ENCODE assay signal across 9 mouse cellular contexts in the genomic region with DNA sequence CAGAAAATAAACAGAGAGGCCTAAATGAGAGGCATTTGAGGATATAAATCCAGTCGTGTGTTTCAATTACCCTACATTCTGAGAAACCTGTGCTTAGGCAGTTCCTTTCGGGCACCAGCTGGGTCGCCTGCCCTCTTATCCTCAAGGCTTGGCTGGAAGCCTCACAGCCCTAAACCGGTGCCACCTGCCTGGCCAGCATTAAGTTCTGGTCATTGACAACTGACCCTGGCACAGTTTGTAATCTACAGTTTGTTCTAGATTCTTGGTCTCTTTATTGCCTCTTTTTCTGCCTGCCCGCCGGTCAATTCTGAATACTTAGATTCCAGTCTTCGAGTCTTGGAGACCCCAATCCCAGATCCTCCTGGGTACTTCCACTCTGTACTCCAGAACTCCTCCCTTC. TPM values are rescaled to one million over a fixed set of nuclear protein-coding genes. Genes with fewer than 3 reads are reported as not detected.
DNase-seq lines count a peak whose midpoint lies in the region; ATAC-seq lines count a peak whose summit lies in the region.
"Had no signal": no experiment of that assay in that cellular context is flagged by ENCODE, and none has a peak within 500 bp of the region (broad histone marks: within the 10 kb centered on the region; RNA-seq: fewer than 3 reads in every experiment).

No protein-coding gene starts in this region.

- no peaks in the 10 kb centered on the region for H3K9me3 ChIP-seq in neural tube, embryonic 11.5 days (ENCODE audit: control insufficient read depth, low read length)

- WGBS in neural tube, embryonic 11.5 days = 24% methylated on average over 7 of the region's 7 CpGs

- peaks cover 4% of the 10 kb centered on the region for H3K4me1 ChIP-seq in neural tube, embryonic 11.5 days (ENCODE audit: control insufficient read depth, insufficient read depth, low read length)

- peak; percentile 56 for DNase-seq in cerebellum, adult 11-12 months
- DNase-seq in cerebellum, adult 8-10 months = no peak
- DNase-seq in thymus, postnatal 4 days = peak; percentile 40
- DNase-seq in thymus, adult 18-20 months = no peak
- DNase-seq in kidney, postnatal 25 days = peak; percentile 61 to 86
- DNase-seq in neural tube, embryonic 11.5 days (ENCODE audit: low spot score) = no peak
- no peak for DNase-seq in spleen, adult 12 weeks (ENCODE audit: low spot score)
- no peak for DNase-seq in layer of hippocampus, postnatal 25 days (ENCODE audit: extremely low spot score in 1 of 2, low spot score in 1 of 2)

- no peaks in the 10 kb centered on the region for H3K27me3 ChIP-seq in neural tube, embryonic 11.5 days (ENCODE audit: control insufficient read depth, insufficient read depth, low read length)

- no peak overlapping the region for H3K27ac ChIP-seq in neural tube, embryonic 11.5 days (ENCODE audit: low read depth, low read length)

- H3K9ac ChIP-seq in neural tube, embryonic 11.5 days (ENCODE audit: low read length) = peak overlapping the region; percentile 75

- H3K36me3 ChIP-seq in neural tube, embryonic 11.5 days (ENCODE audit: control insufficient read depth, insufficient read depth, low read length) = no peaks in the 10 kb centered on the region

- peak overlapping the region; percentile 66 for H3K4me3 ChIP-seq in neural tube, embryonic 11.5 days (ENCODE audit: low read depth, low read length)

- no peak for ATAC-seq in neural tube, embryonic 11.5 days (ENCODE audit: insufficient read depth, low FRiP score, low TSS enrichment)

- peak overlapping the region; percentile 65 for H3K4me2 ChIP-seq in neural tube, embryonic 11.5 days (ENCODE audit: low read depth)

RNA-seq across cellular contexts. Expression of gene Fpgs, which starts 10.7 kb away (rescaled TPM):
- polyA plus RNA-seq in neural tube, embryonic 11.5 days (2014; fragmentation: Nextera tagmentation; extraction: Ambion mirVana) = 18.0 and 19.4 TPM in 2 replicates
- 10 to 100 TPM in 1 of 2 experiments, 1 to 10 TPM in 1; 8.4 to 10.7 TPM for total RNA-seq in layer of hippocampus, postnatal 25 days (2021)

RNA-seq across cellular contexts. Expression of gene Cdk9, which starts 19.6 kb away (rescaled TPM):
- 82.4 and 84.6 TPM in 2 replicates for polyA plus RNA-seq in neural tube, embryonic 11.5 days (2014; fragmentation: Nextera tagmentation; extraction: Ambion mirVana)
- total RNA-seq in layer of hippocampus, postnatal 25 days (2021) = 100 to 1,000 TPM in 1 of 2 experiments, 10 to 100 TPM in 1; 96.0 to 106 TPM

RNA-seq across cellular contexts. Expression of gene Sh2d3c, which starts 27.6 kb away (rescaled TPM):
- polyA plus RNA-seq in neural tube, embryonic 11.5 days (2014; fragmentation: Nextera tagmentation; extraction: Ambion mirVana) = 30.6 TPM in 2 replicates
- total RNA-seq in layer of hippocampus, postnatal 25 days (2021) = 10 to 100 TPM; 22.8 to 23.9 TPM

RNA-seq across cellular contexts. Expression of gene Eng, which starts 46.9 kb away (rescaled TPM):
- 24.5 and 26.8 TPM in 2 replicates for polyA plus RNA-seq in neural tube, embryonic 11.5 days (2014; fragmentation: Nextera tagmentation; extraction: Ambion mirVana)
- total RNA-seq in layer of hippocampus, postnatal 25 days (2021) = 10 to 100 TPM; 17.4 to 24.2 TPM

RNA-seq across cellular contexts. Expression of gene 6330409D20Rik, which starts 47.5 kb away (rescaled TPM):
- polyA plus RNA-seq in neural tube, embryonic 11.5 days (2014; fragmentation: Nextera tagmentation; extraction: Ambion mirVana) = 2.1 and 2.2 TPM in 2 replicates
- total RNA-seq in layer of hippocampus, postnatal 25 days (2021) = 1 to 10 TPM; 1.1 to 1.3 TPM
- total RNA-seq: heart, postnatal 10 days had no signal

Comparison
In these comparisons a context has a peak if more than half of its experiments do, and no peak if none do; other contexts are left out.
1. DNase-seq: peak in cerebellum, adult 11-12 months (single experiment), thymus, postnatal 4 days (single experiment) and kidney, postnatal 25 days (2 of 2); none in cerebellum, adult 8-10 months (single experiment), thymus, adult 18-20 months (0 of 2), neural tube, embryonic 11.5 days (single experiment), spleen, adult 12 weeks (single experiment) and layer of hippocampus, postnatal 25 days (0 of 2).